Mouse (Mus musculus): Measurements from ENCODE around the gene Pdpk1.
"Not testable (repeated sequence)": the region's sequence is repeated elsewhere in the genome, so short reads cannot be mapped to it uniquely, and the experiment has no call there.

Gene Pdpk1

DNA sequence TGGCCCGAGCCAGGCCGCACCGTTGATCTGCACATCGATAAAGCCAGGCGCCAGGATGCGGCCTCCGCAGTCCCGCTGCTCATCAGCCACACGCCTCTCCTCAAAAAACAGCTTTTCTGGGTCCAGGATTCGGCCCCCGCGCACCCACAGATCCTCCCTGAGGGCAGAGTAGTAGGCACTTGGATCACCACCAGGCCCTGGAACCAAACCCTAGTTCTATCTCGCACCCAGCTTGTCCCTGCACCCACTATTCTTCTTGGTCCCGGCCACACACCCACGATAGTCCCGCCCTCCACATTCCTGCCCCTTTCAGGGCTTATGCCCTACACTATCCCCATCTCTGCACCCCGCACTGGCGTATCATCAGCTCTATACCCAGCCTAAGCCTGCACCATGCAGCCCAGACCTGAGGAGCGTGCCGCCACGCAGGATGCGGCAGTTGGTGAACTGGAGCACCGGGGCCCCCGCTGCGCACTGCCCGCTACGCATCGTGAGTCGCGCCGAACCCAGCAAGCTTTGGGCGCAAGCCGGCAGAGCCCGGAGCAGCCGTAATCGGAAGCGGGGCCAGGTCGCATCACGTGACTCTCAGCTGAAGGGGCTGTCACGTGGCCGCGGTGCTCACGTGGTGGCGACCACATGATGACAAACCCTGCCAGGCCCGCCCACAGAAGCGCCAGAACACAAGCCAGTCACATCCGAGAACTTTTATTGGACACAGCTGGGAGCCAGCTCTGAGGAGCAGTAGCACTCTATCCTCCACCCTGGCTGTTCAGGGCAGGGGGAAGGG is 12.6 kb upstream of the Pdpk1 start, which contains the start of gene Amdhd2:
Amdhd2 (minus strand) TSS at position 591 of the 787 bp plus-strand sequence.
- DNase-seq (ENCODE audit: low read depth, low spot score) = peak; percentile 99

DNA sequence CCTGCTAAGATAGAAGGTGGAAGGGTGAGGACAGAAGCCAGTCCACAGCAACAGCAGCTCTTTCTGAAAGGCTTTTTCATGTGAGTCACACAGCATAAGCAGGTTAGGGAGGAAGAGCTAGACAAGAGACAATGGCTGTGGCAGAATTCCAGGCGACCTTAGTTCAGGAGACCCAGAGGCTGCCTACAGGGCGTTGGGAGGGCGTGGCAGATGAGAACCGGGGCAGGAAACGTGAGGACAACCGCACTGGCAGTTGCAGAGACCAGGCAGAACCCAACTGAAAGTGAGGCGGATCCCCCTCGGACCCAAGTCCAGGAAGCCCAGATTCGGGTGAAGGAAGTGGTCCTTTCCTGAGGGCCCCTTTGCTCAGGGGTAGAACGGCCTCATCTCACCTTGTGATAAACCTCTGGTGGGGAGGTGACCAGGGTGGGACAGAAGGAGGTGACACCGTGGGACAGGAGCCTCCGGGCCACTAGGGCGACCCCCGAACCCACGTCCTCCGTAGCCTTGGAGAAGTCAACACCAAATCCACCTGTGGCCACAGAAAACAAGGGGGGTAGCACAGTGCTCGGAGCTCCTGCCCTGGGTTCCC is 12.0 kb upstream of the Pdpk1 start:
- no peak for DNase-seq (ENCODE audit: low read depth, low spot score)

DNA sequence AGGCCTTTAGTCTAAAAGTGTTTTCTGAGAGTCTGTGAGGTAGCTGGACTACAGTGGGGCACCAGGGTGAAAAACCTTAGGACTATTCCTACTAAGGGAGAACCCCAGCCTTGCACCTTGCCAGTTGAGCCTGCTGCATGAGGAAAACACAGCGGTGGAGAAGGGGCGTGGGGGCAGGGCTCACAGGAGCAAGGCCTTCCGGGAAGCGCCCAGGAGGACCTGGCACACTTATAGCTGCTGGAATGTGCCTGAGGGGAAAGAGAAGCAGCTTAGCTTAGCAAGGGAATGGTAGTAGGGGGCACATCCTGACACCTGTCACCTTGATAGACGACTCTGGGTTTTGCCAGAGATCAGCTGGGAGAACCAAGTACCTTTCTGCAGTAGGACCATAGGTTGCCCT is 10.7 kb upstream of the Pdpk1 start:
- DNase-seq (ENCODE audit: low read depth, low spot score) = no peak

DNA sequence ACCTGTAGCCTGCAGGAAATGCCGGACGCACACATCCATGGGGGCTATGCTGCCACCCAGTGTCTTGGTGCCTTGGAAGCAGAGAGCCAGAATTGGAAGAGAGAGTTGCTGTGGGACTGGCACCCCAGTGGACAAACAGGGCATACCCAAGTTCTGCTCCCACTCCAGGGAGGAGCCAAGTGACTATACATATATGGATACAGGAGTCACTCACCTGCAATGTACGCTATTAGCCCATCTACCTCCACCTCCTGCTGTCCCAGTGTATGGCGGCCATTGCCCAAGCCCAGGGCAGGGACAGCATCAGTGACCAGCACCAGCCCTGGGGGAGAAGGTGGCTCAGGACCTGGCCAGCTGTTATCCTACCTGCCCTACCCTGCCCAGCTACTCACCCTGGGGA is 6.8 kb upstream of the Pdpk1 start:
- no peak for DNase-seq (ENCODE audit: low read depth, low spot score)

DNA sequence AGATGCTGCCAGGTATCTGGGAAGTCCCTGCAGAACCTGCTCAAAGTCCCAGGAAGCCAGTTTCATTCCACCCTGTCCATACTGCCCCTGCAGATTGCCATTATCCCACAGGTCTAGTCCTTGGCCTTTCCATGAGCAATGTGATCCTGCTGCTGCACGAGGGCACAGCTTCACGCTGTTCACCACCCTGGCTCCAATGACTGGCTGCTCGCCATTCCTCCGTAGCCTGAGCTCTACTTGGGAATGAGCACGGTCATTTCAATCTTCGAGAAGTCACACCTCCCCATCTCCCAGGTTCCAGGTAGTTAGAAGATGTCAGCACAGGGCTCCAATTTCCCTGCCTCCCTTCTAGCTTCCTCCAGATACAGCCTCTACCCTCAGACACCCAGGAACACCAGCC is 6.4 kb upstream of the Pdpk1 start:
- no peak for DNase-seq (ENCODE audit: low read depth, low spot score)

DNA sequence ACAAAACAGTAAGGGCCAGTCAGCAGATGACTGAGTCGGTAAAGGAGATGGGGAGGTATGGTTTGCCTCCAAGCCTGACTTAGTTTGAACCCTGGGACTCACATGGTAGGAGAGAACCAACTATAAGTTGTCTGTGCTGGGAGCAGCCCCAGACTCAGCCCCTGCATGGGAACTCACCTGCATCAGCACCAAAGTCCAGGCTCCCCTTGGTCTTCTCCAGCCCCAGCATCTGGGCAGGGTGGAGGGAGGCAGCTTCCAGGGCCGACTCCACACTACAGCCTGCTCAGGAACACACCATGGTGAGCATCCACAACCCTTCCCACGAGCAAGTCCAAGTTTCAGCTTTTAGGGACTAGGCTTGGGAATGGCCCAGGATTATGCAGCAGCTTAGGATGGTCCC is 5.7 kb upstream of the Pdpk1 start:
- DNase-seq (ENCODE audit: low read depth, low spot score) = no peak

DNA sequence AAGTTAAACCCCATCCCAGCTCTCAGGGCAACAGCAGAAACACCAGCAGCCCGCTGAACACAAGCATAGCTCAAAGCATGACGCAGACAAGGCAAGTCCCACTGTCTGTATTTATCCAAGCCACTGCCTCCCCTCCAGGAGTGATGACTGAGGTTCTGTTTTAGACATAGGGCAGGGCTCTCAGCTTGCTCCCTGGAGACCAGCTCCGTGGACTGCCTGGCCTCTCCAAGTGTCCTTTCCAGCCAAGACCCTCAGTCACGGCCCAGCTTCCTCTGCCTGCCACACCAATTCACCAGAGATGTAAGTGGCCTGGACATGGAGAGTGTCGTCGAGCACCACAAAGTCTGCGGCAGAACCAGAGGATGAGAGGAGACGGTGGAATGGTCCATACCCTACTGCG is 5.0 kb upstream of the Pdpk1 start:
- DNase-seq (ENCODE audit: low read depth, low spot score) = no peak

DNA sequence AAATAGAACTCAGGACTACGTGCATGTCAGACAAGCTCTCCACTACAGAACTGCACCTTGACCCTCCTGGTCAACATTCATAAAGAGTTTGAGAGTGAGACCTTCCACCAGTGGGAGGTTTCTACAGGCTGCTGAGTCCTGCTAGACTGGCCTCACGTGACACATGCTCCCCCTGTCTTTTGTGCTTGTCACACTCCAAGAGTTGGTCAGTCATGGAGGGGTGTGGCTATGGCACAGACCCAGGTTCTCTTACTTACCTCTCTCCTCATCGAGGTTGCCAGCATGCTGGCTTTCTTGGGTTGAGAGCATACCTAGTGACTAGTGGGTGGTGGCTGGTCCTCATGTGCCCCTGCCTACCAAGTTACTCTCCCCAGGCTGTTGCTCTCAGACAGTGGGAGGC is 3.7 kb upstream of the Pdpk1 start:
- no peak for DNase-seq (ENCODE audit: low read depth, low spot score)

DNA sequence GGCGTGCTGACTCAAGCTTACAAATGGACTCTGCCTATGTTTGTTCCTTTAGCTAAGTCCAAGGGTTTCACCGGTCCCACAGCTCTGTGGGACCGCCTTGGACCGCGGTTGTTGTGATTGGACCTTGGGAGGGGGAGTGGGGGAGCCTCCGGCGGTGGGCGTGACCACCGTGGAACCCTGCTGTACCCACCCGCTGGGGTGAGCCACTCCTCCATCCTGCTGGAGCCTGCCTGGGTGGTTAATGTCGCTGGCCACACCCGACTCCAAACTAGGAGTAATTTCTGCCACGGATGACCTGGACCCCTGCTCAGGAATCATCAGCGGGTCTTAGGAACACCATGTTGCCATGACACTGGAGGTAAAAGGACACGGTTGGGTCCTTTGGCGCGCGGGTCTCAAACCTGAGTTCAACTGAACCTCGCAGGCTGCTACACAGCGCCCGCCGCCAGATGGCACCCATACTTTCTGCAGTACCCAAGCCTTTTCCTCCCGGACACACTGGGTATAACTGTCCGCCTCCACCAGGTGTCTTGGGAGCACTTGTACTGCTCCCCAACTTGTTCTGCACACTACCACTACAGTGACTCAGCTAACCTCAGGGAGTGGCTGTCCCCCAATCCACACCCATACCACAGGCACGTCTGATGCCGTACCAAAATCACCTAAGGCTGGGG is 1.3 kb upstream of the Pdpk1 start:
- peak; percentile 83 for DNase-seq (ENCODE audit: low read depth, low spot score)

DNA sequence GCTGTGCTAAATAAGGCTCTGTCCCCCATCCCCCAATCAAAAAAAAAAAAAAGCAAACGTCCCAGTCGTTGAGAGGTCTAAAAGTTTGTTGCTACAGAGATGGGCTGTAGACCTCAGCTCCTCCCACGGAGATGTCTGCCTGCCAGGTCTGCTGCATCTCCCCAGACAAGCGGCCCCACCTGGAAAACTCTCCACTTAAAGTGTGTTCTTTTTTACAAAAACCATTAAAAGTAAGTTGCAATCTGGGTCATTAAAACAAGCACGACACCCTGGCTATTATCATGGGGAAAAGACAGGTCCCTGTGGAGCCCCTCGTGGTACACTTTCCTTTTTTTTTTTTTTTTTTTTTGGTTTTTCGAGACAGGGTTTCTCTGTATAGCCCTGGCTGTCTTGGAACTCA is 658 bp upstream of the Pdpk1 start:
- DNase-seq (ENCODE audit: low read depth, low spot score) = no peak

DNA sequence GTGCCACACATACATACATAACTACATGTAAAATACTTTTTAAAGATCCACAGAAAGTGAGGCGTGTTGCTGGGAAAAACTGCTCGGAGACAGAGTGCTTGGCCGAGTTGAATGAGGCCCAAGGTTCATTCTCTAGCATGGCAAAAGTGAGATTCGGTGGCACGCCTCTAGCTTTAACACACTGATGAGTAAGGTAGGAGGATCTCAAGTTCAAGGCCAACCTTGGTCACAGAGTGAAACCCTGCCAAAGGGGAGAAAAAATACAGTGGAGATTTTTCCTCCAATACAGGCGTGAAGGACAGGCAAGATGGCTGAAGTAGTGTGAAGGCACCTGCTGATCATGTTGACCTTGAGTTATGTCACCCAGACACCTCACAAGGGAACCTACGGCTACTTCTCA is 1.3 kb downstream of the Pdpk1 start:
- no peak for DNase-seq (ENCODE audit: low read depth, low spot score)

DNA sequence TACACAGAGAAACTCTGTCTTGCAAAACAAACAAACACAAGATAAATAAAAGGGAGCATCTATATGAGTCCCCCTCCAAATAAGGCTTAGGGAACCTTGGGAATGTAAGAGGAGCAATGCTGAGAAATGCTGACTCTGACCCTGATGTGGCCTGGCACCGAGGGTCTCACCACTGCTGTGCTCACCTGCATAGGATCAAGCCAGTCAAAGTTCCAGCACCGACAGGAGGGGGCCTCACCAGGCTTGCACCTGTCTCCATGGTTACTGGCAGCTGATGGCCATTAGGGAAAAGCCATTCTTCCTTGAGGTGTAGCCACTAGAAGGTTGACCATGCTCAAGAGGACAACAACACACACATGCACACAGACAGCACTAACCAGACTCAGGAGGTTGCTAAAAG is 7.8 kb downstream of the Pdpk1 start:
- DNase-seq (ENCODE audit: low read depth, low spot score) = no peak

DNA sequence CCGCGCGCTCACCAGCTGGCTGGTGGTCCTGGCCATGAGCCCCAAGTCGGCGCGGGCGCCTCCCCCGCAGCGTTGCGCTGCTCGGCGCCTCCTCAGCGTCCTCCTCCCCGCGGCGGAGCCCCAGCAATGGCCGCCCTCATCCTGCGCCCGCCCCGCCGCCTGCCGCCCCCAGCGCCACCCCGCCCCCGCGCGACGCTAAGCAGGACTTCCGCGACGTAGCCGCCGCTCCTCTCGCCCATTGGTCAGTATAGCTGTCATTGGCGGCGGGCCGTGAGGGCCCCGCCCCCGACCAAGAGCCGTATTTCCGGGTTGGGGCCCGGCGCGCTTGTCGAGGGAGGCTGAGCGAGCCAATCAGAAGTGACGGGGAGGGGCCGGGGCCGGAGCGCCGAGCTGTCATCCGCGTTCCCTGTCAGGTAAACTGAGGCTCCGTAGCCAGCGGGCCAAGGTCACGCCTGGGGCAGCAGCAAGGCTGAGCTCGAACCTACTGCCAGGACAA is 9.3 kb downstream of the Pdpk1 start:
- peak; percentile 94 for DNase-seq (ENCODE audit: low read depth, low spot score)

DNA sequence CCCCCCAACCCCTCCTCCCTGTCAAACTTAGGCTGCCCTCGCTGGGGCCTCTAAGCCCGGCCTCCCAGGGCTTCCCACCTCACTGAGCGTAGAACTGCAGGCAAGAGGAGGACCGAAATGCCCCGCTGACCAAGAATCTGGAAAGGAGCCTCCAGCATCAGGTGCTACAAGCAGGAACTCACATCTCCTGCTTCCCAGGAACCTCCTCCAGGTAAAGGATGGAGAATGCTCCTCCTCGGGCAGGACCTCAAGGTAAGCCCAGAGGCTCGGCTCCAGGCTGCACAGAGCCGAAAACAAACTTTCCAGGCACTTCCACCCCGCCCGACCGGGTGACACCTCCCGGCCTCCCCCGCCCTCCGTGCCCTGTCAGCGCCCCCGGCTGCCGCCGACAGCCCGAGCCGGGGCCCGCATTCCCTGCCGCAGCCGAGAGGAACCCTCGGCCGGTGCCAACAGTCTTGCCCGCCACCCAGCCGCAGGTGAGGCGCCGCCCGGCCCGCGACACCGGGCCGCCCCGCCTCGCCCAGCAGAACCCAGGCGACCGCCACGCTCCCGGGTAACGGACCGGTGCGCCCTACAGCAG is 9.8 kb downstream of the Pdpk1 start:
- DNase-seq (ENCODE audit: low read depth, low spot score) = no peak

DNA sequence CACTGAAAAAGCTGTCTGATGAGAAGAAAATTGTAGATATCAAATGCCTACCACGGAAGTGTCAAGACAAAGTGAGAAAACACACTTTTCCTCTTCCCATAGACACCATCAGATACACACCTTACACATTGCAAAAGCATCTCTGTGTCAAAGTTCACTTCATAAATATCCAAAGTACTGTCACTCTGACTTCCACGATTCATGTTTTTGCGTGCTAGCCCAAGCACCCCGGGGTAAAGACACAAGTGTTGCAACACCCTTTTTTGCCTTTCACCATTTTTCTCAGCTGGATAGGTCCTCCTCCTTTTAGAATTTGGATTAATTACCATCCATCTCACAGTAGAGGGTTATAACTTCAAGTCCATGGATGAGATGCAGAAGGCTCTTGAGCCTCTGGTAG is 10.8 kb downstream of the Pdpk1 start:
- DNase-seq (ENCODE audit: low read depth, low spot score) = no peak

DNA sequence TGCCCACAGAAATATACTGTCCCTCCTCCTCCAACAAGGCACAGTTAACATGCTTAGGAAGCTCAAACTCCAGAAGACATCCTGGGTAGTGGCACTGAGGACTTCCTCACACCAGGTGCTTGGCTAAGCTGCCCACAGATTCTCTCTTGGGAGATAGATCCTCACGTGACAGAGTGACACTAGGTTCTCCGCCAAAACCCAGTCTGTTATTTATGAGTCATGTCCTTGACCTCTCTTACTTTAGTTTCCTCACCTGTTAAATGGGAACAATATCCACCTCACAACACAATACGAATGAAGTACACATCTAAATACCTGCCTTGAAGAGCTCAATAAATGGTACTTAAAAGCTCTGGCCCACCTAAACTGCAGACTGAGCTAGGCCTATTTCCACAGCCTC is 11.5 kb downstream of the Pdpk1 start:
- no peak for DNase-seq (ENCODE audit: low read depth, low spot score)

DNA sequence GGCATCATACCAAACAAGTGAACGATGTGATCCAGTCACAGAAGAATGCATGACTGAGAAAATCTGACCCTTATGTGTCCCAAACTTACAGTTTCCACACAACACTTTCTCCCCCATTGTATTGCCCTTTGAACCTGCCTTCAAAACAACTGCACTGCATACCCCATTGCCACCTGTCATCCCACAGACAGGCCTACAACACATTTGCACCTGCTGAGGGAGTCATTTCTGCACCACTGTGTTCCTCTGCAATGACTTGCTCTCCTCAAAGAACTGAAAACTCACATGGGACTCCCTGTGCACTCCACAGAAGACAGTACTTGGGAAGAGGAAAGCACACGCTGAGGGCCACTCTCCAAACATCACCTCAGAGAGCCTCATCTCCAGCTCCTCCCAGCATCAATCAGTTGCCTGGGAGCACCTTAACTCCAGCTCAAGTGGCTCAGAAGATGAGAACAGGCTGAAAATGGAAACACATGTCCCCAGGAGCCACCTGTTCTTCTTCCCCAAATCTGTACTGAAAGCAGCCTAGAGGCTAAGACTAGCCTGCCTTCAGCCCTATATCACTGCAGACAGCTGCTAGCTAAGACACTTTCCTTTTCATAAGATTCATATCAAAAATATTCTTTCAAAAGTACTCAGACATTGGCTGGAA is 13.4 kb downstream of the Pdpk1 start:
- DNase-seq (ENCODE audit: low read depth, low spot score) = no peak

DNA sequence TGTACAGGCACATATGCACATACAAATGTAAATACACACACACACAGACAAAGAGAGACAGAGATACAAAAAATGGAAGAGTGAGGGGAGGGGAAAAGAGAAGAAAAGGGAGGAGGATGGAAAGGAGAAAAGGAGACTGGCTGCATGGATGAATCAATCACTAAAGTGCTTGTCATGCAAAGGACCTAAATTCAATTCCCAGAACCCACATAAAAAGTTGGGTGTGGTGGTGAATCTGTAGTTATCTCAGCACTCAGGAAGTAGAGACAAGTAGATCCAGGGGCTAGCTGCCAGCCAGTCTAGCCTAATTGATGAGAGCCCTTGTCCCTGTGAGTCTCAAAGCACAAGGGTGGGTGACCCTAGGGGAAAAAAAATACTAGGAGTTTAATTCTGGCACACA is 16.7 kb downstream of the Pdpk1 start:
- no peak for DNase-seq (ENCODE audit: low read depth, low spot score)

DNA sequence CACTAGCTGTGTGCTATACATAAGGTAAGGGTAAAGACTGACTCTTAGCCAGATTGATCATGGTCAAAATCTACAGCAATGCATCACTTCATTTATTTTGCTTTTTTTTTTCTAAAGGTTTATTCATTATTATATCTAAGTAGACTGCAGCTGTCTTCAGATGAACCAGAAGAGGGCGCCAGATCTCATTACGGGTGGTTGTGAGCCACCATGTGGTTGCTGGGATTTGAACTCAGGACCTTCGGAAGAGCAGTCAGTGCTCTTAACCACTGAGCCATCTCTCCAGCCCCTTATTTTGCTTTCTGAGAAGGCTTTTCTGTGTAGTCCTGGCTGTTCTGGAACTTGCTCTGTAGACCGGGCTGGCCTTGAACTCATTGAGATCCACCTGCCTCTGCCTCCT is 17.8 kb downstream of the Pdpk1 start:
- DNase-seq (ENCODE audit: low read depth, low spot score) = not testable (repeated sequence)

DNA sequence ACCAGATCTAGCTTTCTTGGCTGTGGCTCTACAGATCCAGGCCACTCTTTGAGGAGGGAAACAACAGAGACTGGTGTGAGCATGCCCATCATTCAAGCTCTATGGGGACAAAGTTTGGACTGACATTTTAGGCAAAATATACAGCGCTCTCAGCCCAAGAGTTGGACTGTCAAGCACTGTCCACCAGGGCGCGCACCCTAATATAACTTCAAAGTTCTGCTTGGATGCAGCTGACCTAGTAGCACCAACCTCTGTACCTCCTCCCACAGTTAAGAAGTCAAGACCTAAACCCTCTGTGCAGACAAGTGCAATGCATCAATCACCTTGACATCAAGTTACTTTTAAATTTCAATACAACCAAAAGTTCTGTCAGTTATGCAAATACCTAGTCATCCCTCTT is 19.2 kb downstream of the Pdpk1 start:
- DNase-seq (ENCODE audit: low read depth, low spot score) = no peak

DNA sequence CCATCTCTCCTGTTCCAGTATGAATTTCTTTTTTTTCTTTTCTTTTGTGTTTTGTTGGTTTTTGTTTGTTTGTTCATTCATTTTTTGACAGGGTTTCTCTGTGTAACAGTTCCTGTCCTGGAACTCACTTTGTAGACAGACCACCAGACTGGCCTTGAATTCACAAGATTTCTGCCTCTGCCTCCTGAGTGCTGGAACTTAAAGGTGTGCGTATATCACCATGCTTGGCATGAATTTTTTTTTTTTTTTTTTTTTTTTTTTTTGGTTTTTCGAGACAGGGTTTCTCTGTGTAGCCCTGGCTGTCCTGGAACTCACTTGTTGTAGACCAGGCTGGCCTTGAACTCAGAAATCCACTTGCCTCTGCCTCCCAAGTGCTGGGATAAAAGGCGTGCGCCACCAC is 21.5 kb downstream of the Pdpk1 start:
- DNase-seq (ENCODE audit: low read depth, low spot score) = not testable (repeated sequence)

DNA sequence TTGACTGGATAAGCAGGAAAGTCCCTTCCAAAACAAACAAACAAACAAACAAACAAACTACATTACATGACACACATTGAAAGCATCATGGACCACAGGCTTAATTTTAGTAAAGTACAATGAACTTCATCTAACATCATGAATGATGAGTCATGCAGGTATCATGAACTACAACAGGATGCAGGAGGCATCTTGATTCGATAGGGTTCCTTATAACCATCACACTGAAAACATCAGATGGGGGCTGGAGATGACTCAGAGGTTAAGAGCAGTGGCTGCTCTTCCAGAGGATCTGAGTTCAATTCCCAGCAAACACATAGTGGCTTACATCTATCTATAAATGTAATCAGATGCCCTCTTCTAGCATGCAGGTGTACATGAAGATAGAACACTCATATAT is 23.1 kb downstream of the Pdpk1 start:
- DNase-seq (ENCODE audit: low read depth, low spot score) = no peak
